Mouse (Mus musculus): ENCODE data around the gene Gm28305. TPM values are rescaled to one million over a fixed set of nuclear protein-coding genes. Genes with fewer than 3 reads are reported as not detected.
A peak's percentile ranks its signal among the peaks of the same experiment; 100 is the strongest.

The Gm28305 gene
- total and polyA plus RNA-seq, 3 experiments = not detected

GRCm38 (mm10) chr9:104002913-104003330 is 37.5 kb upstream of the Gm28305 start (continued):
- no peak for TF ChIP-seq POLR2AphosphoS2 (IDR thresholded peaks at IDR 0.05; ENCODE audit: low read depth, low read length)
- no peak for TF ChIP-seq GABPA (IDR thresholded peaks at IDR 0.05; ENCODE audit: insufficient replicate concordance, low read depth, low read length)
- TF ChIP-seq MAZ (IDR thresholded peaks at IDR 0.05; ENCODE audit: low read depth, low read length) = no peak
- TF ChIP-seq MAFK (IDR thresholded peaks at IDR 0.05; ENCODE audit: insufficient replicate concordance, low read length) = no peak
- TF ChIP-seq UBTF (IDR thresholded peaks at IDR 0.05; ENCODE audit: low read depth, low read length) = peak; percentile 90
- TF ChIP-seq ELF1 (IDR thresholded peaks at IDR 0.05; ENCODE audit: low read depth, low read length) = 0 out of 2 replicates have a peak, but pooled peaks have one; percentile 23
- no peak for TF ChIP-seq PAX5 (IDR thresholded peaks at IDR 0.05; ENCODE audit: low read length)
- TF ChIP-seq CHD2 (IDR thresholded peaks at IDR 0.05; ENCODE audit: low read length) = no peak
- peak; percentile 49 for TF ChIP-seq SMC3 (IDR thresholded peaks at IDR 0.05; ENCODE audit: low read depth, low read length)
- peak; percentile 19; the same call in 1 of the 2 replicates for TF ChIP-seq MAX (IDR thresholded peaks at IDR 0.05; ENCODE audit: low read length)
- peak; percentile 60; the same call in 1 of the 2 replicates for TF ChIP-seq SIN3A (IDR thresholded peaks at IDR 0.05; ENCODE audit: low read length)

- H3K79me2 ChIP-seq (replicated peaks; ENCODE audit: control insufficient read depth, extremely low read depth, insufficient read depth, poor library complexity, severe bottlenecking) = no peaks in the 10 kb centered on the region
- H3K4me3 ChIP-seq (replicated peaks in 1 of 3; ENCODE audit: low read depth in 2 of 3, low read length in 2 of 3, poor library complexity in 1 of 3) = no peak overlapping the region
- dilution Hi-C loops (cut with MboI; ENCODE audit: extremely low pct_ligation_motif_present, extremely low pct_unique_long_range_greater_than_20kb, low sequenced_read_pairs) (no loop called here), in situ Hi-C loops (cut with MboI; ENCODE audit: low pct_ligation_motif_present, low pct_unique_long_range_greater_than_20kb, low sequenced_read_pairs) (loop anchor here (25.0 kb wide), 1 partner anchor 527 kb away; the partner anchor contains the start of gene Bfsp2)
- H3K27me3 ChIP-seq (replicated peaks) = no peaks in the 10 kb centered on the region
- TF ChIP-seq POLR2A (IDR thresholded peaks at IDR 0.05; ENCODE audit: low read depth, low read length) (no peak), RCOR1 (conservative IDR thresholded peaks at IDR 0.05; ENCODE audit: low read depth, low read length) (no peak), MAFK (IDR thresholded peaks at IDR 0.05; ENCODE audit: insufficient replicate concordance, low read length) (no peak), RAD21 (IDR thresholded peaks at IDR 0.05; ENCODE audit: low read depth, low read length) (no peak), UBTF (IDR thresholded peaks at IDR 0.05; ENCODE audit: low read depth, low read length) (no peak), GABPA (IDR thresholded peaks at IDR 0.05; ENCODE audit: insufficient replicate concordance, low read depth, low read length) (no peak), MAX (IDR thresholded peaks at IDR 0.05; ENCODE audit: low read length) (no peak), E2F4 (IDR thresholded peaks at IDR 0.05; ENCODE audit: insufficient replicate concordance, low read depth, low read length) (no peak), ETS1 (conservative IDR thresholded peaks at IDR 0.05; ENCODE audit: low read depth, low read length) (no peak), MAZ (IDR thresholded peaks at IDR 0.05; ENCODE audit: low read depth, low read length) (no peak), MYC (IDR thresholded peaks at IDR 0.05; ENCODE audit: low read depth, low read length) (no peak), PAX5 (IDR thresholded peaks at IDR 0.05; ENCODE audit: low read length) (no peak), EP300 (IDR thresholded peaks at IDR 0.05; ENCODE audit: low read length) (no peak), KAT2A (IDR thresholded peaks at IDR 0.05; ENCODE audit: insufficient replicate concordance, low read length) (no peak), MEF2A (IDR thresholded peaks at IDR 0.05; ENCODE audit: borderline replicate concordance, low read depth, low read length) (no peak), HCFC1 (IDR thresholded peaks at IDR 0.05; ENCODE audit: low read depth, low read length) (no peak), CHD2 (IDR thresholded peaks at IDR 0.05; ENCODE audit: low read length) (no peak), SMC3 (IDR thresholded peaks at IDR 0.05; ENCODE audit: low read depth, low read length) (no peak), ZNF384 (IDR thresholded peaks at IDR 0.05; ENCODE audit: low read depth, low read length) (no peak)
- H3K9me3 ChIP-seq (replicated peaks; ENCODE audit: low read length) = no peaks in the 10 kb centered on the region
- peaks cover 3 to 7% of the 10 kb centered on the region in 2 experiments for H3K36me3 ChIP-seq (replicated peaks in 1 of 2; ENCODE audit: control insufficient read depth in 1 of 2, insufficient read depth in 1 of 2, low read length in 1 of 2)
- H3K9ac ChIP-seq (ENCODE audit: insufficient read depth, low read depth) = no peak overlapping the region
- H3K27ac ChIP-seq (ENCODE audit: insufficient read depth, low read depth) = no peak overlapping the region
- DNase-seq (ENCODE audit: extremely low read depth) = no peak
- no peaks in the 10 kb centered on the region for H3K4me1 ChIP-seq (ENCODE audit: control insufficient read depth in 1 of 2, insufficient read depth in 2 of 2)
- no peak overlapping the region for H3K4me2 ChIP-seq (ENCODE audit: insufficient read depth, low read depth, poor library complexity, severe bottlenecking)
These were observed 25.9 kb upstream of the Gm28305 start for GRCm38 (mm10) chr9:104014526-104014925.
